Mouse (Mus musculus) 416B (cell line): ENCODE data around the gene Zfp790.

Source experiments
- DNase-seq: peaks from one replicate; pipeline ENCODE4 v3.0.0; 2011; ENCODE audit warnings: low read depth

Gene Zfp790

GRCm38 (mm10) chr7:29815910-29816429 lies at the start of gene Zfp790:
Gene Zfp790, plus strand, starts transcription at chr7:29816114.
- DNase-seq, result peak; percentile 98

GRCm38 (mm10) chr7:29767058-29767686 lies 48.7 kb upstream of the Zfp790 start:
- DNase-seq, result peak; percentile 90

- DNase-seq, result peak; percentile 97
Observed at GRCm38 (mm10) chr7:29768090-29768900, 47.6 kb upstream of the Zfp790 start, which contains the start of gene Zfp84. Gene Zfp84, plus strand, starts transcription at chr7:29768552.

DNA sequence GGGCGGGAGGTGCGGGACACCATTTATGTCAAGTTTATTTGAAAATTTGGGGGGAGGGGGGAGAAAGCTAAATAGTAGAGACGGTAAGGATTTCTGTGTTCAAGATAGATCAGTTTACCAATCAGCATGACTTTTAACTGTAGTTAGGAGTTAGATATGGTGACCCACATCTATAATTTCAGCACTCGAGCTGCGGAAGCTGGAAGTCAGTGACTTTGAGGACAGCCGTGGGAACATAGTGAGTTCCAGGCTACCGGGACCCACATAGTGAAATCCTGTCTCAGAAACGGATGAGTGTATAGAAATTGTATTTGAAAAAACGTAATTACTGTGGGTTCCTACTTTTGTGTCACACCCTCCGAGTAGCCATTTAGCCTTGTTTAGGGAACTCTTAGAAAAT lies 46.9 kb upstream of the Zfp790 start:
- DNase-seq, result no peak

DNA sequence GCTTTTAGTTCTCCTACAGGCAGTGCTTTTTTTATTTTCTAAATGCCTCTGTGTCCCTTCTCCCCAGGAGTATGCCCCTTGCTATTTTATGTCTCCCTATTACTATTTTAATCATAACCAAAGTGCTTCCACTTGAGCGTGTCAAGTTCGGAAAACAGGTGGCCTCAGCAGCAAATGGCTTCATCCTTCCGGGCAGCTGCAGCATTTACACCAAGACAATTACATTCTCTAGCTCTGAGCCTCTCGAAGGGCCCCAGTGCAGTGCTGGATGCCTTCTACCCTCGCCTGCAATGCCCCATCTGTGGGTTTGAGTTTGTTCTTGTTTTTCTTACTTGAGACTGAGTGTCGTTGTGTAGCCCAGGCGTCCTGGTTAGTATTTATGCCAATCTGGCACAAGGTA lies 42.4 kb upstream of the Zfp790 start:
- DNase-seq, result no peak

GRCm38 (mm10) chr7:29774371-29774770 lies 41.5 kb upstream of the Zfp790 start:
- no peak for DNase-seq

- DNase-seq, result no peak
Observed at GRCm38 (mm10) chr7:29776568-29776967, 39.3 kb upstream of the Zfp790 start.

DNA sequence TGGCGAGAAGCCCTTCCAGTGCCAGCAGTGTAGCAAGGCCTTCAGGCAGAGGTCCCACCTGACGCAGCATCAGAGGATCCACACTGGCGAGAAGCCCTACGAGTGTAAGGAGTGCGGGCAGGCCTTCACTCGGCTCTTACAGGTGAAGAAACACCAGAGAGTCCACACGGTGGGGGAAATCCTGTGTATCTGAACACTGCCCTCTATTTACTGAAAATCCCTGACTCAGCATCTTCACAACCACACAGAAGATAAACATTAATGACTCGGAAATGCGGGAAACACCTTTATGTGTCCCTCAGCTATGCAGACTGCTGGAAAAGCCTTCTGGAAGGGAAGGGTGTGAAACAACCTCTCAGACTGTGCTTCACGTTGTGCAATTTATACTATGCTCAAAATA lies 38.5 kb upstream of the Zfp790 start:
- no peak for DNase-seq

DNA sequence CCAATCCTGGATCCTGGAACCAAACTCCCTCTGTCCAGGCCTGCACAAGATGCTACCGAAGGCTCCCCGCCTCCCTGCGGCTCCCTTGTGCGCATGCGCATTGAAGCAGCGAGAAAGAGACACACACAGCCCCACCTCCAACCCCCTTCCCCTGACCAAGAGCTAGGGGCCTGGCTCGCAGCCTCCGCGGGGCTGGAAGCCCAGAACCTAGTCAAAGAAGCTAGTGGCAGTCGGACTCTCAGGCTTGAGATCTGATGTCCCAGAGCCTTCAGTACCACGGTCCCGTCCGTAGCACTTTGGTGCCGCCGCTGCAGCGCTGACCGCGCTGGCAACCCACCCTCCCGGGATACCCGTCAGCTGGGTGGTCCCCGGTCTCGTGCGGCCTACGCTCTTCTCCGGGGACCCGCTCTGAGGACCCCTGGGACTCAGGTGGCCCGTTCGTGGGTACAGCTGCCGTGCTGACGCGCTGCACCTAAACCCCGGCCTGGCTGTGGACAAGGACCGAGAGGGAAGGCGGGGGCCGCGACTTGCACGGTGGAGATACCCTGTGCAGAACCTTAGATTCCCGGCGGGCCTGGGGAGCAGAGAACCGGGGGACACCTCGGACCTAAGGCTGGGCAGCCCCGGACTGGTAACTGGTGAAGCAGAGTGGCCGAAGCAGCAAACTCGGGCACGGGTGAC lies 31.9 kb upstream of the Zfp790 start, which contains the start of gene Zfp30:
Zfp30 (plus strand) TSS at position 128 of the 681 bp plus-strand sequence.
- DNase-seq, result peak; percentile 65

- DNase-seq, result no peak
Observed at GRCm38 (mm10) chr7:29785023-29785422, 30.9 kb upstream of the Zfp790 start.

DNA sequence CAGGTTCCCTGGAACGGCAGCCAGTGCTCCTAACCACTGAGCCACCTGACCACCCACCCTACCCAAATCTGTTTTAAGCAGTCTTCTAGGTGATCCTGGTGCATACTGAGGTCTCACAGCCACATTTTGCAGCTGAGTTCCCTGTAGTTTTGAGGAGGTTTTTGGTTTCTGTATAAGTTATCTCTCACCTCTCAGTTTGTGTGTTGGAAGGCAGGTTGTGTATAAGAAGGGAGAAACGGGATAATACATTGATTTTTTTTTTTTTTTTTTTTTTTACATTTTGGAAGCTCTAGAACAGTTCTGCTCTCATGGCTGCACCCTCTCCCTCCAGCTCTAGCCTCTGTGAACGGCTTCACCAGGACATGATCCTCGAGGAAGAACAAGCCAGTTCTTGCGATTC lies 30.0 kb upstream of the Zfp790 start:
- DNase-seq, result no peak

GRCm38 (mm10) chr7:29792906-29793305 lies 23.0 kb upstream of the Zfp790 start:
- no peak for DNase-seq

GRCm38 (mm10) chr7:29807046-29807445 lies 8.9 kb upstream of the Zfp790 start:
- no peak for DNase-seq

DNA sequence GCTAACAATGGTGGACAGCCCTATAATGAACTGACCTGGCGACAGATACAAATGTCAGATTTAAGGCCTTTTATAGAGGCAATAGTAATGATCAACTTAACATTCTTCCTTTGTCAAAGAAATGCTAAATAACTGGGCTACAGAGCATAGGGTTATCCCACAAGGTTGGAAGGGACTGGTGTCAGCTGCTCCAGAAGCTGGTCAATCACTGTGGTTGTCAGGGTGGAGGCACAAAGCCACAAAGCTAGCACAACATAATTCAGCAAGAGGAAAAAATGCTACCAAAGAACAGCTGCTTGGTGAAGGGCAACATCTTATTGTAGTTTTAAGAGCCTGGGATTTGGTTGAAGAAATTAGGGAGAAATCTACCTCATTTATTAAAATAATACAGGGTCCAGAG lies 3.7 kb upstream of the Zfp790 start:
- DNase-seq, result no peak

DNA sequence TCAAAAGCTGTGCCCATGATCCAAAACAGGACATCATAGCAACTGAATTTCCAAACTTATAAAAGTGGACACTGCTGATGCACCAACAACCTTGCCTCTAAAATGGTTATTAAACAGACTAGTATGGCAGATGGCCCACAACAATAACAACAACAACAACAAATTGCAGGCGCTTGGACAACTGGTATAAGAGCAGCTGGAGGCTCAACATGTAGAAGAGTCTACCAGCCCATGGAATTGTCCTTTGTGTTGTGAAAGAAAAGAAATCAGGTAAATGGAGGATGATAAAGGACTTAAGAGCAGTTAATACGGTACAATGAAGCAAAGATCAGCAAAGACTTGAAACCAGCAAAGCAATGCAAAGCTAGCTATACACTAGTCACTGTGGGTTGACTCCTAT lies 1.5 kb upstream of the Zfp790 start:
- DNase-seq, result no peak

DNA sequence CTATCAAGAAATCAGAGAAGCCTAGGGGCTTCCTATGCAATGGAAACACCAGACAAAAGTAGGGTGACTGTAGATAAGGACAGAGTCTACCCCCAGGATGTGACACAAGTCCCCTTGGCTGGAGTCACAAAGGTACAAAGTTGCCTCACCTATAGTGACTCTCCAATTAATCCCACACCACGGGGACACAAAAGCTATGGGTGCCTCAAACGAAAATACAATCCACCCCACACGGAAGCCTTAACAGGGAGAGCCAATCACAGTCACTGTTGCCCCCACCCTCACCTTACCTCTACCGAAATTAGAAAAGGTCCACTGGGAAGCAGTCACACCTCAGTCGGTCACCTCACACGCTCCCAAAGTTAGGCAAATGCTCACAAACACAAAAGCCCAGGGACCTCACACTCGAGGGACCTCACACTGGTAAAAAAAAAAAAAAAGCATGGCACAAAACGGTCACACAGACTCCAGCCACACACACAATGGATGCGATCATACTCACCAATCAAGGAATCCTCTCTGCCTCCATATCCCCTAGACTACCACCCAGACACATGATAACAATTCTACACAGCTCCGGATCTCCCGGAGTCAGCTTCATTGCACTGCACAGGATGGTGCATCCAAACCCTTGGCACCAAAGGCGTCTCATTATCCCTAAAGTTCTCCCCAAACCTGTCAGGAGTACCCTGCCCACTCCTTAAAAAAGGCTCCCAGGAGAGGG lies 691 bp upstream of the Zfp790 start:
- peak; percentile 28 for DNase-seq

DNA sequence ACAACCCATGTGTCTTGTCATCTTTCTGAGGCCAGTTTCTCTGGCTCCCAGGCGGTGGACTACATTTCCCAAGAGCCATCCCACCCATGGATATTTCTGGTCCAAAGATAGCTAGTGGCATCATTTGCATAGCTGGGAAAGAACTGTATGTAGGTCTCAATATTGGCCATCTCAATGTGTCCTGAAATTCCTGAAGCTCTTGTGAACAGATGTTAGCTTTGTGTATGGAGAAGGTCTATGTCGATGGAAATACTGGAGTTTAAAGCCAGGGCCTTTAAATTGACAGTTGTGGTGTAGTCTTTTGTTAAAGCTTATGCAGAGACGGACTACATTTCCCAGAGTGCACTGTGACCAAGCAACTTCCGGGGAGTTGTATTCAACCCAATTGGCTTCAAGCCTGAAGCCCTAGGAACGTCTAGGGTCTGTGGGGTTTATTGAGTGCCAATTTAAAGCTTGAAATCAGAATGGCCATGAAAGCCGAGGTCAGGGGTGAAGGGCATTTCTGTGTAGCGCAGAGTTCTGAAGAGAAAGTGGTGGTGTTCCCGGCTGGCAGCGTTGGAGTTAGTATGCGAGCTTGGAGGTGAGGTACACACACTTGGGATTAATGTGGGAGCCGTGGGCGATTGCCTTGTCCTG lies 2.8 kb downstream of the Zfp790 start:
- DNase-seq, result peak; percentile 87

GRCm38 (mm10) chr7:29828001-29828400 lies 12.1 kb downstream of the Zfp790 start:
- DNase-seq, result no peak

- DNase-seq, result no peak
Observed at GRCm38 (mm10) chr7:29829804-29830203, 13.9 kb downstream of the Zfp790 start.

DNA sequence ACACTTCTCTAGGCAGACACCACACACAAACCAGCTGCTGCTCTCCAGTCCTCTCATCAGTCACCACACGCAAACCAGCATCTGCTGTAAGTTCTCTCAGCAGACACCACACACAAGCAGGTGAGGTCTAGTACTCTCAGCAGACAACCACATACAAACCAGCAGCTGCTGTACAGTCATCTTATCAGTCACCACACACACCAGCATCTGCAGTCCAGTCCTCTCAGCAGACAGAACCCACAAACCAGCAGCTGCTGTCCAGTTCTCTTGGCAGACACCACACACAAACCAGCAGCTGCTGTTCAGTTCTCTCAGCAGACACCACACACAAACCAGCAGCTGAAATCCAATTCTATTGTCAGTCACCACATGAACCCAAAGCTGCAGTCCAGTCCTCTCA lies 20.9 kb downstream of the Zfp790 start:
- peak; percentile 34 for DNase-seq

DNA sequence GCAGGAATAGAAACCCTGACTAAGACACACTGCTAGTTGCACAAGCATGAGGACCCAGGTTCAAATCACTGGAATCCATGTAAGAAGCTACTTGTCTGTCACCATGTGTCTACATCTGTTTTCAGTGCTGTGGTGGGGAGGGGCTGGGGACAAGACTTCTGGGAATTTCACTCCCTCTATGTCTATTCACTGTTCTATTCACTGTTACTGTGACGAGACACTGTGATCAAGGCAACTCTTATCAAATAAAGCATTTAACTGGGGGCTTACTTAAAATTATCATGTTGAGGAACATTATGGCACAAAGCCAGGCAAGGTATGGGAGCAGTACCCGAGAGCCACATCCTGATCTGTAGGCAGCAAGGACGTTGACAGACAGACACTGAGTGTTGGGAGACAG lies 23.3 kb downstream of the Zfp790 start:
- no peak for DNase-seq
